Mouse (Mus musculus) C2C12 (cell line): ENCODE measurements around the gene Gstz1.

Experiments
- CEBPB ChIP-seq: IDR thresholded peaks from one replicate; pipeline ENCODE4 v1.6.1; 2011; ENCODE audit warnings: low read depth, mild to moderate bottlenecking, control low read depth, moderate library complexity
- CTCF ChIP-seq: IDR thresholded peaks from one replicate; pipeline ENCODE4 v1.5.1; 2011; ENCODE audit not compliant: control insufficient read depth, insufficient read depth, insufficient read length
- MAX ChIP-seq: IDR thresholded peaks from one replicate; pipeline ENCODE4 v1.6.1; 2011; ENCODE audit warnings: mild to moderate bottlenecking, control low read depth
- MYOD1 ChIP-seq: IDR thresholded peaks from one replicate; pipeline ENCODE4 v1.6.1; 2011; ENCODE audit warnings: low read depth; ENCODE audit not compliant: control insufficient read depth, insufficient read length
- MYOG ChIP-seq: IDR thresholded peaks from one replicate; pipeline ENCODE4 v1.6.1; 2011; ENCODE audit not compliant: control insufficient read depth, insufficient read length; ENCODE audit errors: extremely low read depth
- USF1 ChIP-seq: IDR thresholded peaks from one replicate; pipeline ENCODE4 v1.6.1; 2011; ENCODE audit warnings: low read depth, mild to moderate bottlenecking, control low read depth, moderate library complexity

- TF ChIP-seq CTCF: no peak
- no peak for TF ChIP-seq CEBPB
- no peak for TF ChIP-seq MAX
- no peak for TF ChIP-seq MYOG
- TF ChIP-seq MYOD1: no peak
- TF ChIP-seq USF1: no peak
Observed at GRCm38 (mm10) chr12:87201694-87202093, 54.7 kb downstream of the Gstz1 start.
